Mouse (Mus musculus) G1E (cell line): ENCODE data around the gene Usf3. TPM values are rescaled to one million over a fixed set of nuclear protein-coding genes. Genes with fewer than 3 reads are reported as not detected.
A peak's percentile ranks its signal among the peaks of the same experiment; 100 is the strongest.

Source experiments
- ATAC-seq: 2 replicates; pipeline ENCODE4 v1.8.0; 2016; ENCODE audit warnings: mild to moderate bottlenecking; ENCODE audit not compliant: insufficient number of reproducible peaks, poor library complexity, low FRiP score, severe bottlenecking; ENCODE audit errors: extremely low read depth
- DNase-seq: peaks from one replicate; pipeline ENCODE4 v3.0.0; 2012; ENCODE audit warnings: low spot score
- H3K27me3 ChIP-seq: 2 replicates; pipeline ENCODE4 v1.6.1; 2012; ENCODE audit warnings: mild to moderate bottlenecking, low read length, inconsistent platforms; ENCODE audit not compliant: insufficient read depth
- H3K36me3 ChIP-seq: replicated peaks from 2 replicates; pipeline ENCODE3; 2012; ENCODE audit warnings: mild to moderate bottlenecking, inconsistent platforms
- H3K4me1 ChIP-seq: 2 replicates; pipeline ENCODE4 v1.6.1; 2012; ENCODE audit warnings: low read depth, low read length, inconsistent platforms, mixed read lengths; ENCODE audit not compliant: insufficient read depth
- H3K4me3 ChIP-seq: 2 replicates; pipeline ENCODE4 v1.5.1; 2012; ENCODE audit warnings: low read depth, mild to moderate bottlenecking, inconsistent platforms, low read length, moderate library complexity, mixed read lengths
- H3K9me3 ChIP-seq: replicated peaks from 2 replicates; pipeline ENCODE4 v1.6.1; 2012; ENCODE audit warnings: inconsistent platforms
- CTCF ChIP-seq: IDR thresholded peaks from 2 replicates; pipeline ENCODE4 v1.5.1; 2012; ENCODE audit warnings: low read depth, low read length, inconsistent platforms, mixed read lengths
- GATA1 ChIP-seq: IDR thresholded peaks from 2 replicates; pipeline ENCODE4 v1.6.1; 2012; ENCODE audit warnings: borderline replicate concordance, low read length, inconsistent platforms, mixed read lengths
- GATA2 ChIP-seq: IDR thresholded peaks from 2 replicates; pipeline ENCODE4 v1.6.1; 2012; ENCODE audit warnings: low read depth, low read length, inconsistent platforms, borderline replicate concordance
- POLR2AphosphoS5 ChIP-seq: IDR thresholded peaks from 2 replicates; pipeline ENCODE4 v1.6.1; 2012; ENCODE audit warnings: low read depth, low read length, inconsistent platforms; ENCODE audit not compliant: insufficient replicate concordance
- TAL1 ChIP-seq: conservative IDR thresholded peaks from 2 replicates; pipeline ENCODE4 v1.6.1; 2012; ENCODE audit warnings: low read depth, low read length, inconsistent platforms, mixed read lengths
- polyA plus RNA-seq: library from polyadenylated mRNA; stranded (reverse); fragments of >175 nt; gene quantifications from 2 replicates; pipeline ENCODE4 v1.2.3, GENCODE M21; 2012
- total RNA-seq, 2 experiments: library from RNA; stranded (forward) in 1 of 2; stranded (reverse) in 1 of 2; fragments of 200-1000 nt in 1 of 2; fragments of >200 nt in 1 of 2; fragmentation: Nextera tagmentation in 1 of 2; gene quantifications; 2 replicates each; pipeline ENCODE4 v1.2.3; 2014 to 2017

The Usf3 gene
- total RNA-seq (2014; fragmentation: Nextera tagmentation) (50.4 and 56.7 TPM in 2 replicates), total RNA-seq (2017) (10.2 TPM in 2 replicates), polyA plus RNA-seq (4.0 and 4.4 TPM in 2 replicates)

GRCm38 (mm10) chr16:44173155-44173941, at the start of gene Usf3:
Gene Usf3, plus strand, starts transcription at chr16:44173246.
- no peak for TF ChIP-seq POLR2AphosphoS5
- no peak for TF ChIP-seq GATA2
- TF ChIP-seq GATA1, result no peak
- TF ChIP-seq TAL1, result no peak
- H3K9me3 ChIP-seq, result no peaks in the 10 kb centered on the region
- peak; percentile 61 for DNase-seq
- H3K27me3 ChIP-seq, result no peaks in the 10 kb centered on the region
- H3K36me3 ChIP-seq, result peaks cover 6% of the 10 kb centered on the region
- H3K4me3 ChIP-seq, result peak within 1 kb of the TSS; percentile 87
- ATAC-seq, result no peak
- peaks cover 30% of the 10 kb centered on the region for H3K4me1 ChIP-seq

GRCm38 (mm10) chr16:44123786-44124185, 49.3 kb upstream of the Usf3 start:
- ATAC-seq (no peak), DNase-seq (no peak)
- Histone ChIP-seq H3K36me3 (peaks cover 27% of the 10 kb centered on the region), H3K9me3 (no peaks in the 10 kb centered on the region), H3K27me3 (no peaks in the 10 kb centered on the region), H3K4me3 (no peak overlapping the region), H3K4me1 (peaks cover 4% of the 10 kb centered on the region; the same call in 1 of the 2 replicates)
- no peak for TF ChIP-seq CTCF
- TF ChIP-seq POLR2AphosphoS5, result no peak
- TF ChIP-seq TAL1, result no peak
- no peak for TF ChIP-seq GATA2
- no peak for TF ChIP-seq GATA1

GRCm38 (mm10) chr16:44124713-44125112, 48.3 kb upstream of the Usf3 start:
- H3K27me3 ChIP-seq, result no peaks in the 10 kb centered on the region
- TF ChIP-seq CTCF (no peak), GATA2 (no peak), TAL1 (no peak), GATA1 (no peak), POLR2AphosphoS5 (no peak)
- H3K9me3 ChIP-seq, result no peaks in the 10 kb centered on the region
- DNase-seq, result no peak
- H3K36me3 ChIP-seq, result peaks cover 21% of the 10 kb centered on the region
- no peak for ATAC-seq
- H3K4me3 ChIP-seq, result no peak overlapping the region
- peaks cover 4% of the 10 kb centered on the region; the same call in 1 of the 2 replicates for H3K4me1 ChIP-seq

DNA sequence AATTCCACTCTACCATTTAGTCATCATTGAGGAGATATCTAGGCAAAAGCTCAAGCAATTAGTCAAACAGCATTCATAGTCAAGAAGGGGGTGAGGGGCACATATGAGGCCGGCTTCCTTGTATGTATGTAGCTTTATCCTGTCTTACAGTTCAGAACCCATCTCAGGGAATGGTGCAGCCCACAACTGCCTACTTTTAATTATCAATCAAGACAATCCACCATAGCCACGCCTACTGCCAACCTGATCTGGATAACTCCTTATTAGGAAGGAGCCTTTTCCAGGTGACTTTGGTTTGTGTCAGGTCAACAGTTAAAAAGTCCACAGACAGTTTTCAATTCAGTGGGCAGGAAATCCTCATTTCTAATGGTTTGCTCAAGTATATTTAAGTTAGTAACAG, 47.6 kb upstream of the Usf3 start:
- Histone ChIP-seq H3K4me3 (no peak overlapping the region), H3K9me3 (no peaks in the 10 kb centered on the region), H3K4me1 (peaks cover 4% of the 10 kb centered on the region; the same call in 1 of the 2 replicates), H3K27me3 (no peaks in the 10 kb centered on the region), H3K36me3 (peaks cover 16% of the 10 kb centered on the region)
- ATAC-seq (no peak), DNase-seq (no peak)
- TF ChIP-seq GATA1 (no peak), GATA2 (no peak), POLR2AphosphoS5 (no peak), TAL1 (no peak), CTCF (no peak)

DNA sequence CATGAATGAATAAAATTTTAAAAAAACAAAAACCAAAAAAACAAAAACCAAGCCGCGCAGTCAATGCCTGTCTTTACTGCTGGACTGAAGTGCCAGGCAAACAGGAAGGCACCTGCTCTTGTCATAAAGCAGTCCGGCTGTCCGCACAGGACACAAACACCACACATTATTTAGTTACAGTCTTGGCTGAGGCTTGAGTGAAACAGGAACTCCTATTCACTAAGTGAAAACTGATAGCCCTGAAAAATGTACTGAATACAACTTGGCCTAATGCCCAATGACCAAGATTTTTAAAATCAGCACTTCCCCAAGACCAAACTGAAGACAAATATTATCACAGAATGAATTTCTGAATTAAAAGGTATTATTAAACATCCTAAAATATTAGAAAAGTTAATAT, 46.6 kb upstream of the Usf3 start:
- Histone ChIP-seq H3K36me3 (peaks cover 14% of the 10 kb centered on the region), H3K27me3 (no peaks in the 10 kb centered on the region), H3K4me3 (no peak overlapping the region), H3K9me3 (no peaks in the 10 kb centered on the region), H3K4me1 (peaks cover 4% of the 10 kb centered on the region; the same call in 1 of the 2 replicates)
- TF ChIP-seq POLR2AphosphoS5 (no peak), CTCF (no peak), GATA2 (no peak), GATA1 (no peak), TAL1 (no peak)
- ATAC-seq (no peak), DNase-seq (no peak)

DNA sequence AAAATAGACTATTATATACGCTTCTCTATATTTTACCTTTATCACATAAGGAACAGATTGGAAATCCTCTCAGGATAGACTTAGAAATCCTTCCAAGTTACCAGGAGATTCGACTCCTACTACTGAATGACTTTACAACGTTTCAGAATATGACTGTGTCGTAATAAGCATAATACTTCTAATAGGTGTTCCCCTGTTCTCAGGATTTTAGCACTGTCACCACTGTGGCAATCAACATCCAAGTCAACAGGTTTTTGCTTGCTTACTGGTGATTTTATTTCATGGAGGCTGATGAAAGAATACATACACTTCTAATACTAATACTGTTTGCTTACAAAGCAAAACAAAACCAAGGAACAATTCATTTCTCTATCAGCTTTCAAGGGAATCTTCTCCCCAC, 40.7 kb upstream of the Usf3 start:
- ATAC-seq, result no peak
- no peaks in the 10 kb centered on the region for H3K27me3 ChIP-seq
- H3K9me3 ChIP-seq, result no peaks in the 10 kb centered on the region
- no peak for TF ChIP-seq TAL1
- TF ChIP-seq GATA2, result no peak
- TF ChIP-seq GATA1, result no peak
- no peak for DNase-seq
- no peak overlapping the region for H3K4me3 ChIP-seq
- H3K36me3 ChIP-seq, result peaks cover 7% of the 10 kb centered on the region
- H3K4me1 ChIP-seq, result peaks cover 15% of the 10 kb centered on the region
